Mouse (Mus musculus) cortical plate, adult 2 months (tissue): ENCODE measurements around the gene Cdk10. TPM values are rescaled to one million over a fixed set of nuclear protein-coding genes. Genes with fewer than 3 reads are reported as not detected.

ENCODE experiments used
- H3K27ac ChIP-seq: fragments of 200-500 bp; 2 replicates; pipeline ENCODE4 v1.5.1; 2012; ENCODE audit warnings: low read length, control low read depth, inconsistent platforms; ENCODE audit not compliant: insufficient read depth
- H3K4me1 ChIP-seq: fragments of 200-500 bp; 2 replicates; pipeline ENCODE4 v1.6.1; 2011; ENCODE audit warnings: low read length; ENCODE audit not compliant: control insufficient read depth, insufficient read depth
- H3K4me3 ChIP-seq: fragments of 200-500 bp; 2 replicates; pipeline ENCODE4 v1.5.1; 2011; ENCODE audit warnings: mild to moderate bottlenecking, low read length, control low read depth; ENCODE audit not compliant: insufficient read depth
- CTCF ChIP-seq: fragments of 200-500 bp; IDR thresholded peaks from 2 replicates; pipeline ENCODE4 v1.5.1; 2011; ENCODE audit warnings: mild to moderate bottlenecking, control low read depth, low read length; ENCODE audit not compliant: insufficient read depth; ENCODE audit errors: extremely low read depth
- POLR2A ChIP-seq: fragments of 200-500 bp; IDR thresholded peaks from 2 replicates; pipeline ENCODE4 v1.6.1; 2011; ENCODE audit warnings: mild to moderate bottlenecking, low read length, control low read depth; ENCODE audit not compliant: insufficient read depth; ENCODE audit errors: extremely low read depth
- polyA plus RNA-seq: library from polyadenylated mRNA; depleted of rRNA; stranded (reverse); fragments of >200 nt; gene quantifications from 2 replicates; pipeline ENCODE4 v1.2.3, GENCODE M21; 2012

The Cdk10 gene
- polyA plus RNA-seq, 1 experiment = 165 TPM

DNA sequence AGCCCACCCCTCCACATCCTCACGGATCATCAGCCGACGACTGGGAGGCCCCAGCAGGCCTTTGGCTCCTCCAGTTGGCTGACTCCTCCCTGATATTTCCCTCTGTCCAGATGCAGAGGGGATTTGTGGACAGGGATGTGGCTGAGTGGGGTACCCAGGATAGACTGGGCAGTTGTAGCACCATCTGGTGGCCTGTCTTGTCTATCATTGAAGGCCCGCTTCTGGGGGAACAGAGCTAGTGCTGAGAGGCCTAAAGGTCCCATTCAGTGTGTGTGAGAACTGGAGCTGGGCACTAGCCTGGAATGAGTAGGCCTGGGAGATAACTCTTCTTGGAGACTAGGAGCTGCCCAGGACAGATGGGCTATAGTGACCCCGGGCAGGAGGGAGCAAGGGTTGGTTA lies 7.1 kb downstream of the Cdk10 start:
- Histone ChIP-seq H3K4me1 (peaks cover 4% of the 10 kb centered on the region), H3K27ac (no peak overlapping the region), H3K4me3 (no peak overlapping the region)
- TF ChIP-seq POLR2A (no peak), CTCF (no peak)

DNA sequence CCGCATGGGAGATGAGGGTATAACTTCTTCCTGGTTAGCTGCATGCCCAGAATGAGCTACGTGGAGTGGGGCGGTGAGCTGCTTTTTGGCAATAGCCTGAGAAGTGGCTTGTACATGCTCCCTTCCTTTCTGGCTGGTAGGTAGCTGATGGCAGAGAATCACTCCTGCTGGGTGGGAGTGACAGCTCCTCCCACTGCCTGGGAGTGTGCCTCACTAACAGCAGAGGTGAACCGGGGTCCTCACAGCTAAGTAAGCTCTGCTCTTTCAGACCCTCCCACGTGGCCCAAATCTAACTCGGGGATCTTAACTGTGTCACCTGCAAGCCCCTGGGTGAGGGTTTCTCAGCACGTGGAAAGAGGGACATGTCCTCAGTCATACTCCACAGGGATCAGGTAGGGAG lies 7.9 kb downstream of the Cdk10 start:
- Histone ChIP-seq H3K27ac (peak overlapping the region; percentile 51; the same call in 1 of the 2 replicates), H3K4me1 (peaks cover 4% of the 10 kb centered on the region), H3K4me3 (no peak overlapping the region)
- TF ChIP-seq CTCF = no peak
- TF ChIP-seq POLR2A = no peak; the same call in 1 of the 2 replicates

DNA sequence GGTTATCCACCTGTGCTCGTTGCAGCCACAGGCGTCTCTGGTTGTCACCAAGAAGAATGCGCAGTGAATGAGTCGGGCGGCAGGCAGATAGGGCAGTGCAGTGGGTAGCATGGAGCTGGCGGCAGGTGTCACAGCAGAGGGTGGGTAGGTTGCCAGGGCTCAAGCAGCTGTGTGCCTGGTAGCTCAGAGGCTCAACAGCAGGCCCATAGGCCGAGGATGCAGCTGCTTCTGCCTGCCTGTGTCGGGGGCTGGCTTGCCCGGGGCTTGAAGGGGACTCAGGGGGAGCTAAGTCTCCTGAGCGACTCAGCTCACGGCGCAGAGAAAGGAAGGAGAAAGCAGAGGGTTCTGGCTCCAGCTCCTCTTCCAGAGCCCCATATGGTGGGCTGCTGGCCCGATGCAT lies 8.7 kb downstream of the Cdk10 start:
- H3K27ac ChIP-seq = peak overlapping the region; percentile 51; the same call in 1 of the 2 replicates
- peak overlapping the region; percentile 89; the same call in 1 of the 2 replicates for H3K4me3 ChIP-seq
- TF ChIP-seq POLR2A (peak; percentile 57; the same call in 1 of the 2 replicates), CTCF (no peak)
- H3K4me1 ChIP-seq = peaks cover 2% of the 10 kb centered on the region

DNA sequence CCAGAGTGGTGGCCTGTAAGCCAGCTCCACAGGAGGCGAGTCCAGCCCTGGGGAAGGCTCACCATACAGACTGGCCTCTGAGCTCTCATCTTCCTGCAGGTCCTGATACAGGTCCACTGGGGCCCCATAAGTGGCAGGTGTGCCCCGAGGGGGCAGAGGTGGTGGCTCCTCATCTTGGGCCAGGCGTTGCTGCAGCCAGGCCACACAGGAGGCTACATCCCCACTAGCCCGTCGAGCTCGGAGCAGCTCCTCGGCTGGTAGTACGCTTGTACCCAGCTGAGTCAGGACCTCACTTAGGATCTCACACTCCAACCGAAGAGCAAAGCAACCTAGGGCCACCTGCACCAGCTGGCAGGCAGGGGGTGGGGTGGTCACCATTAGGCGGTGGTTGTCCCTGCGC lies 9.1 kb downstream of the Cdk10 start:
- TF ChIP-seq CTCF (no peak), POLR2A (no peak)
- peak overlapping the region; percentile 89 for H3K4me3 ChIP-seq
- H3K4me1 ChIP-seq = peaks cover 2% of the 10 kb centered on the region
- peak overlapping the region; percentile 22 for H3K27ac ChIP-seq

DNA sequence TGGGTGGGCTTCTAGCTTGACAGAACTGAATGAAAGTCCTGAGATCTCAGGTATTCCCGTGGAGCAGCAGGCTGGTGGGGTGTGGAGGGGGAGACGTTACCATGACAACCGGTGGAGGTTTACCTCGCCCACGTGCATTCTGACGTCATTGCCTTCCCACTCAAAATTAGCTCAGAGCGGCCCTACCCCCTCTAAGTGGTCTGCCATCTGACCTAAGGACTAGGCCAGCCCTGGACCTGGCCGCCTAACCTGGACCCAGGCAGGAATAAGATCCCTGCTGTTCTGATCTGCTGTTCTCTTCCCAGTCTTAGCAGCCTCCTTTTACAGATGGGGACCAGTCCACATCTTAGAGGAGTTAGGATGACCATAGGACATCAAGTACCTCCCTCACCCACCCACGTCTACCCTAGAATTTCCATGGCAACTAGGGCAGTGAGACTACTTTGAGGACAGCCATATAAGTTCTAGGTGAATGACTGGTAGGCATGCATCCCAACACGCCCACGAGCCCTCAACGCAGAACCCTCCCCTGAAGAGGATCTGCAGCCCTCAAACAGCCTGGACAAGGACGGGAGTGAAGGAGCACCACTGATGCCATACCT lies 10.4 kb downstream of the Cdk10 start:
- Histone ChIP-seq H3K27ac (peak overlapping the region; percentile 76), H3K4me3 (peak overlapping the region; percentile 89), H3K4me1 (peaks cover 2% of the 10 kb centered on the region)
- TF ChIP-seq CTCF (no peak), POLR2A (peak; percentile 87)

DNA sequence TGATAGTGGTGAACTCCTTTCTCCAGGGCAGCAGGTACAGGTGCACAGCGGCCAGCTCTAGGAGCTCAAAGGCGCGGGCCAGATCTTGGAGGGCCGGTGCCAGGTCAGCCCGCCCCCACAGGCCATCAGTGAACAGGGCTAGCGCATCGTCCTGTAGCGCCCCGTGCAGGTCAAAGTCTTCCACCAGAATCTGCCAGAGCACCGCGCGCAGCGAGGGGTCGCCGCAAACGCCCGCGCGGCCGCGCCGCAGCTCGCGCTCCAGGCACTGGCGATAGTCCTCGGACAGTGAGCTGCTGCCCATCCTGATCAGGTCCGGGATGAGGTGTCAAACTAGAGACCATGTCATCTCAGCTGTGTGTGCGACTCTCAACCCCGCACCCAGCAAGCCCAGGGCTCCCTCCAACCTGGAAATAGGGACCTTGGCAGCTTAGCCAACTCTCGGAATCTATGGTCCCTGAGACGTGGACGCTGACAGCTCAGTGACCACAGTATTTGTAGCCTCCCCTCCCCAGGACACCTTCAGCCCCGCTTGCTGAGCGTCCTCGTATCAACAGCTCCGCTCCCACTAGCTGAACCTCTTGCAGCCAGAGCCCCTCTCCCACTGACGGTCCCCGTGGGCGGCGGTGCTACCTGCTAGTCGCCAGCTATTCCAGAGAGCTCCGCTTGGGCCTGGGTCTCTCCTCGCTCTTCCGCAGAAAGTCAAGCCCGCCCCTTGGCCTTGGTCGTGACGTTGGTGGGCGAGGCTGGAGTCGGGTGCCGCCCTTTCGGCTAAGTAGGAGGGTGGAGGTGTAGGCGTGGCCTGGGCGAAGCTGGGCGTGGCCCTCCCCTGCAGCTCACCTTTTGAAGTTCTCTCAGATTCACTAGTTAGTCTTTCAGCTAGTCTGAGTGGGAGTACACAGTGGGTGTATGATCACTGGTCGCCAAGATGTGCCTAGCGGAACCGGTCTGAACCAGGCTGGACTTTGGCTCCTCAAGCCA lies 11.2 kb downstream of the Cdk10 start, which contains the start of gene Spata2l:
Gene Spata2l, minus strand, starts transcription at position 714 of the 978 bp plus-strand sequence.
- Histone ChIP-seq H3K4me1 (peaks cover 2% of the 10 kb centered on the region), H3K27ac (peak within 1 kb of the TSS; percentile 76), H3K4me3 (peak within 1 kb of the TSS; percentile 89)
- TF ChIP-seq CTCF (no peak), POLR2A (peak; percentile 74; the same call in 1 of the 2 replicates)

DNA sequence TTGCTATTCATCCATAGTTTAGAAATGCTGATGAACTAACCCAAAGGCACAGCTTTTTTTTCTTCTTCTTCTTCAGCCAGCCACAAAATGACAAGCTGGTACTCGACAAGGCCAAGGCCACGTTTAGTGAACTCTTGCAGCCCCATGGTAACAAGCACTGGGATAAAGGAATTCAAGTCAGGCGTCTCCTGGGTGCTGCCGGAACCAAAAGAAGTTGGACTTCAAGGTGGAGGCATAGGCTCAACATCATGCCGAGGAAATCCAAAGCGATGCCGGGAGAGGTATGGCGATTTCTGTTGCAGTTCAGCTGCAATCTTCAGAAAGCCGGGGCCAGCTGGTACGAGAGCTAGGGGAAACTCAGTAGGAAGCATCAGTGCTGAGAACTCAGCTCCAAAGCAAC lies 14.8 kb downstream of the Cdk10 start:
- TF ChIP-seq CTCF (no peak), POLR2A (no peak)
- no peak overlapping the region for H3K4me3 ChIP-seq

DNA sequence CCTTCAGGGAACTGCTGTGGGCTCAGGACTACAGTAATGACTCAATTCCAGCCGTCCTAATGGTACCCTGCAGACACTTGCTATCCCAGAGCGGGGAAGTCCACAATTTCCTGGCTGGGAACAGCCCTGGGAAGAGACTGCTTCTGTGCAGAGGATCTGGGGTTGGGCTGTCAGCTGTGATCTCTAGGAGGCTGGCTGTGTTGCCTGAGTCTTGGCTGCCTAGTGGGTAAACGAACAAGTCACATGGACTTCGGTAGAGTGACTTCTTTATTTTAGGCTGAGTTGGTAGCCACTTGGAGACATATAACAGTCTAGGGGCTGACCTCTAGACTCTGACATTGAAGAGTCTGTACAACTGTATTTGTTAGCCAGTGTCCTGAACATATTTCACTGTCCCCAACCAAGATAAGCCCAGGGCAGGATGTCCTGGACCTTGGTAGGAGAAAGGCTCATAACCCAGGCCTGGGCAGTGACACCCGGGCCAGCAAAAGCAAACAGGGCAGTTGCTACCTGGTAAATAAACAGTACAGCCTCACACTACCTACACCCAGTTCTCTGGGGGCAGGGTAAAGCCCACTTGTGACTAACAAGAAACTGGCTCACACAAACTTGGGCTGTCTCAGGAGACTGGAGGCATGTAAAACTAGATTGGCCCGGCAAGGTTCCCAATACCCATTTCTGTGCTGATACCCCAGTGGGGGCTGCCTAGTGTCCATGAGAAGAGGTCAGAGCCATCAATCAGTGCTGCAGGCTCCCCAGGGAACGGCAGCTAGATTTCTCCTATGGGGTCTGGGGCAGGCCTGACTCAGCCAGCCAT lies 17.7 kb downstream of the Cdk10 start:
- no peak for TF ChIP-seq POLR2A
- TF ChIP-seq CTCF = no peak
- H3K4me3 ChIP-seq = no peak overlapping the region
- no peak overlapping the region for H3K27ac ChIP-seq
- H3K4me1 ChIP-seq = no peaks in the 10 kb centered on the region

More for the DNA sequence above, 14.8 kb downstream of the Cdk10 start:
- Histone ChIP-seq H3K27ac (no peak overlapping the region), H3K4me1 (no peaks in the 10 kb centered on the region)

DNA sequence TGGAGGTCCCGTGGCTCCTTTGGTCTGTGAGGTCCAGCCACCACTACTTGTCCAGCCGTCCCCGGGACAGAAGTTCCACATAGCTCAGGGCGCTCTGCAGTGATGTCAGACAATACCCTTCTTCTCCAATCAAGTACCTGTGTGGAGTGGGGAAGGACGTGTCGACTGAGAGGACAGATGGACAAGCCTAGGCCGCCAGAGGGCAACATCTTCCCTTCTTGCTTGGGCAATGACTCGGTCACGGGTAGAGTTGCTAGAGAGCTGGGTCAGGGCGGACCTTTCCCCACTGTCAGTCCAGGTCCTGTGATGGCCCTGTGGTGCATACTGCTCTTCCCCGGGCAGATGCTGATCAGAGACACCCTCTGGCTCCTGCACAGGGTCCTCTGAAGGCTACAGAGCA lies 18.4 kb downstream of the Cdk10 start:
- no peak for TF ChIP-seq CTCF
- no peak for TF ChIP-seq POLR2A
- Histone ChIP-seq H3K4me3 (no peak overlapping the region), H3K4me1 (no peaks in the 10 kb centered on the region), H3K27ac (no peak overlapping the region)
